Mouse (Mus musculus) right cerebral cortex, postnatal 10 days (tissue): ENCODE data around the gene Hoxd11.

Source experiments
- DNase-seq, 2 experiments: peaks; one replicate each; pipeline ENCODE4 v3.0.0; 2021; ENCODE audit warnings: low spot score in 2 of 2

Gene Hoxd11

GRCm38 (mm10) chr2:74663291-74663925 is 15.9 kb upstream of the Hoxd11 start:
- DNase-seq, result peak; percentile 68 to 79

- no peak for DNase-seq
Observed at GRCm38 (mm10) chr2:74666411-74666810, 12.9 kb upstream of the Hoxd11 start.

GRCm38 (mm10) chr2:74667191-74667841 is 12.0 kb upstream of the Hoxd11 start:
- DNase-seq, result no peak

GRCm38 (mm10) chr2:74667842-74668357 is 11.5 kb upstream of the Hoxd11 start, which contains the start of gene Hoxd13:
Gene Hoxd13, plus strand, starts transcription at chr2:74668310.
- no peak for DNase-seq

- peak in 1 of 2 experiments; percentile 30 for DNase-seq
Observed at GRCm38 (mm10) chr2:74668370-74669229, 10.8 kb upstream of the Hoxd11 start.

GRCm38 (mm10) chr2:74669230-74669578 is 10.2 kb upstream of the Hoxd11 start:
- no peak for DNase-seq

GRCm38 (mm10) chr2:74669650-74670235 is 9.6 kb upstream of the Hoxd11 start:
- DNase-seq, result no peak

- DNase-seq, result no peak
Observed at GRCm38 (mm10) chr2:74670632-74671188, 8.6 kb upstream of the Hoxd11 start.

- DNase-seq, result no peak
Observed at GRCm38 (mm10) chr2:74671847-74672246, 7.5 kb upstream of the Hoxd11 start.

- no peak for DNase-seq
Observed at GRCm38 (mm10) chr2:74672481-74673362, 6.6 kb upstream of the Hoxd11 start.

GRCm38 (mm10) chr2:74673835-74674425 is 5.4 kb upstream of the Hoxd11 start:
- no peak for DNase-seq

- DNase-seq, result no peak
Observed at GRCm38 (mm10) chr2:74674881-74675665, 4.3 kb upstream of the Hoxd11 start, which contains the start of gene Hoxd12. Gene Hoxd12, plus strand, starts transcription at chr2:74675013.

- DNase-seq, result no peak
Observed at GRCm38 (mm10) chr2:74675666-74676282, 3.6 kb upstream of the Hoxd11 start.

GRCm38 (mm10) chr2:74676376-74677052 is 2.8 kb upstream of the Hoxd11 start:
- no peak for DNase-seq

- no peak for DNase-seq
Observed at GRCm38 (mm10) chr2:74677106-74677505, 2.3 kb upstream of the Hoxd11 start.

- DNase-seq, result no peak
Observed at GRCm38 (mm10) chr2:74679596-74679971, 227 bp downstream of the Hoxd11 start.

- DNase-seq, result no peak
Observed at GRCm38 (mm10) chr2:74679980-74680379, 623 bp downstream of the Hoxd11 start.
